ENCODE assay signal across 27 mouse cellular contexts in genomic region chr11:83174948-83175539, GRCm38 (mm10). TPM values are rescaled to one million over a fixed set of nuclear protein-coding genes. Genes with fewer than 3 reads are reported as not detected.
DNase-seq lines count a peak whose midpoint lies in the region; ATAC-seq and TF ChIP-seq lines count a peak whose summit lies in the region.
"Had no signal": no experiment of that assay in that cellular context is flagged by ENCODE, and none has a peak within 500 bp of the region (broad histone marks: within the 10 kb centered on the region; RNA-seq: fewer than 3 reads in every experiment).

Slfn4 (plus strand) TSS chr11:83175186.

- H3K27me3 ChIP-seq in liver, postnatal 0 days (ENCODE audit: insufficient read depth, low read length) = no peaks in the 10 kb centered on the region
- no peaks in the 10 kb centered on the region for H3K27me3 ChIP-seq in liver, embryonic 12.5 days (replicated peaks)
- no peaks in the 10 kb centered on the region for H3K27me3 ChIP-seq in small intestine, adult 2 months (ENCODE audit: control insufficient read depth, insufficient read depth, low read length)
- H3K27me3 ChIP-seq: embryonic facial prominence, embryonic 13.5 days; limb, embryonic 12.5 days; midbrain, embryonic 12.5 days had no signal

- 0 out of 2 replicates have a peak within 1 kb of the TSS, but pooled peaks have one; percentile 12 for H3K27ac ChIP-seq in liver, postnatal 0 days (ENCODE audit: low read depth)
- H3K27ac ChIP-seq in liver, embryonic 12.5 days = no peak within 1 kb of the TSS
- no peak within 1 kb of the TSS for H3K27ac ChIP-seq in small intestine, adult 2 months (ENCODE audit: insufficient read depth, low read depth, low read length)
- H3K27ac ChIP-seq: embryonic facial prominence, embryonic 13.5 days; limb, embryonic 12.5 days; midbrain, embryonic 12.5 days had no signal

- no peak for ATAC-seq in liver, postnatal 0 days
- ATAC-seq in liver, embryonic 12.5 days = no peak
- no peak for ATAC-seq in erythroblast, adult 5-6 weeks (replicated peaks; ENCODE audit: low FRiP score, poor library complexity, severe bottlenecking)
- ATAC-seq: forebrain, embryonic 14.5 days had no signal

- DNase-seq in liver, postnatal 0 days = no peak
- DNase-seq in induced T-regulatory cell, adult 2 months (ENCODE audit: low read depth) = peak; percentile 24
- no peak for DNase-seq in kidney, adult 11 months
- no peak for DNase-seq in heart, postnatal 36 days
- DNase-seq: adrenal gland, postnatal 14 days; cerebellum, adult 8-10 months; cerebellum, postnatal 36 days; embryo, embryonic 11 days; gastrocnemius, postnatal 10 days; heart, adult 18-20 months; kidney, postnatal 25 days; layer of hippocampus, postnatal 36 days; lung, adult 2 months; lung, postnatal 36 days; thymus, adult 2 months; thymus, postnatal 4 days had no signal

- 78% methylated on average over 12 of the region's 12 CpGs for WGBS in liver, postnatal 0 days (ENCODE audit: insufficient replicate concordance)
- WGBS in liver, embryonic 12.5 days (ENCODE audit: insufficient replicate concordance) = 69% methylated on average over 12 of the region's 12 CpGs
- WGBS in small intestine, adult 2 months = 60% methylated on average over 12 of the region's 12 CpGs

- H3K9ac ChIP-seq in liver, postnatal 0 days (replicated peaks) = no peak within 1 kb of the TSS
- no peak within 1 kb of the TSS for H3K9ac ChIP-seq in liver, embryonic 12.5 days
- H3K9ac ChIP-seq: embryonic facial prominence, embryonic 13.5 days; limb, embryonic 12.5 days; midbrain, embryonic 12.5 days had no signal

- H3K4me3 ChIP-seq in liver, postnatal 0 days (ENCODE audit: low read depth, low read length) = peak within 1 kb of the TSS; percentile 8
- no peak within 1 kb of the TSS for H3K4me3 ChIP-seq in liver, embryonic 12.5 days
- H3K4me3 ChIP-seq in small intestine, adult 2 months (ENCODE audit: low read depth, low read length) = peak within 1 kb of the TSS; percentile 50
- H3K4me3 ChIP-seq: embryonic facial prominence, embryonic 13.5 days; limb, embryonic 12.5 days; midbrain, embryonic 12.5 days had no signal

- H3K9me3 ChIP-seq in liver, postnatal 0 days (ENCODE audit: low read length) = no peaks in the 10 kb centered on the region
- no peaks in the 10 kb centered on the region for H3K9me3 ChIP-seq in liver, embryonic 12.5 days (replicated peaks)
- H3K9me3 ChIP-seq: embryonic facial prominence, embryonic 13.5 days; limb, embryonic 12.5 days; midbrain, embryonic 12.5 days had no signal

- H3K4me2 ChIP-seq in liver, postnatal 0 days (ENCODE audit: low read depth, low read length) = no peak within 1 kb of the TSS
- H3K4me2 ChIP-seq in liver, embryonic 12.5 days = no peak within 1 kb of the TSS
- H3K4me2 ChIP-seq: embryonic facial prominence, embryonic 13.5 days; limb, embryonic 12.5 days; liver, embryonic 11.5 days; midbrain, embryonic 12.5 days had no signal

- no peaks in the 10 kb centered on the region for H3K4me1 ChIP-seq in liver, postnatal 0 days (ENCODE audit: insufficient read depth)
- no peaks in the 10 kb centered on the region for H3K4me1 ChIP-seq in liver, embryonic 12.5 days
- H3K4me1 ChIP-seq in small intestine, adult 2 months (ENCODE audit: control insufficient read depth, insufficient read depth, insufficient read length, low read length) = no peaks in the 10 kb centered on the region
- H3K4me1 ChIP-seq: embryonic facial prominence, embryonic 13.5 days; limb, embryonic 12.5 days; midbrain, embryonic 12.5 days had no signal

- intact Hi-C loops in heart, postnatal 36 days (cut with DNase I) = no loop called here

- no peaks in the 10 kb centered on the region for H3K36me3 ChIP-seq in liver, postnatal 0 days (replicated peaks; ENCODE audit: insufficient read depth, low read length)
- no peaks in the 10 kb centered on the region for H3K36me3 ChIP-seq in liver, embryonic 12.5 days
- H3K36me3 ChIP-seq in small intestine, adult 2 months (ENCODE audit: control insufficient read depth, insufficient read depth, low read length) = no peaks in the 10 kb centered on the region
- H3K36me3 ChIP-seq: embryonic facial prominence, embryonic 13.5 days; limb, embryonic 12.5 days; midbrain, embryonic 12.5 days had no signal

- no peak for TF ChIP-seq CTCF in liver, postnatal 0 days (IDR thresholded peaks at IDR 0.05; ENCODE audit: low read depth)
- no peak for TF ChIP-seq CTCF in small intestine, adult 2 months (IDR thresholded peaks at IDR 0.05; ENCODE audit: extremely low read depth, insufficient read length, insufficient replicate concordance, low read depth, low read length)

- no peak for TF ChIP-seq POLR2A in small intestine, adult 2 months (IDR thresholded peaks at IDR 0.05; ENCODE audit: low read depth, low read length)

- TF ChIP-seq EP300 in liver, postnatal 0 days (IDR thresholded peaks at IDR 0.05; ENCODE audit: low read depth) = no peak

RNA-seq across cellular contexts. Expression of gene Slfn4, which starts in this region (rescaled TPM):
- polyA plus RNA-seq in liver, postnatal 0 days (2015; fragmentation: Nextera tagmentation; extraction: Ambion mirVana) = 2.7 and 3.1 TPM in 2 replicates
- polyA plus RNA-seq in liver, embryonic 12.5 days (2016; fragmentation: Nextera tagmentation; extraction: Ambion mirVana) = not detected in 2 replicates
- total RNA-seq in erythroblast, adult 5-6 weeks (2015; ENCODE audit: low replicate concordance) = 52.5 and 75.0 TPM in 2 replicates
- total RNA-seq in erythroblast, adult 5-6 weeks (2017; ENCODE audit: low replicate concordance) = 22.6 and 27.2 TPM in 2 replicates
- polyA plus RNA-seq in small intestine, adult 2 months (2012; rRNA removed) = 0.37 and 0.47 TPM in 2 replicates
- under 1 TPM; 0.17 to 0.19 TPM for total RNA-seq in heart, postnatal 36 days (2021)
- total RNA-seq: left cerebral cortex, postnatal 10 days had no signal
- polyA plus RNA-seq: forebrain, embryonic 14.5 days; hindbrain, embryonic 11.5 days; kidney, embryonic 14.5 days; limb, embryonic 12.5 days; liver, embryonic 11.5 days; midbrain, embryonic 12.5 days had no signal

Comparison
In these comparisons a context has a peak if more than half of its experiments do, and no peak if none do; other contexts are left out.
1. RNA of gene Slfn4 (total RNA-seq): 22.6 to 75.0 TPM in erythroblast, adult 5-6 weeks; 0.17 to 0.19 TPM in heart, postnatal 36 days; every median in the first group is over 10 times any median in the second.